Mouse (Mus musculus) midbrain, embryonic 16.5 days (tissue): ENCODE measurements around the gene Malrd1. TPM values are rescaled to one million over a fixed set of nuclear protein-coding genes. Genes with fewer than 3 reads are reported as not detected.

ENCODE experiments used
- ATAC-seq: fragments of 200-750 bp; cut with Nextera tagmentation; 2 replicates; pipeline ENCODE4 v1.8.0; 2017; ENCODE audit warnings: moderate TSS enrichment
- H3K27ac ChIP-seq: fragments of 300-500 bp; sonication (generic); 2 replicates; pipeline ENCODE4 v1.5.1; 2014; ENCODE audit warnings: mild to moderate bottlenecking, low read length, mixed read lengths
- H3K27me3 ChIP-seq: fragments of 300-500 bp; sonication (generic); 2 replicates; pipeline ENCODE4 v1.6.1; 2014; ENCODE audit warnings: low read depth, low read length, mixed read lengths; ENCODE audit not compliant: control insufficient read depth, insufficient read depth
- H3K36me3 ChIP-seq: fragments of 300-500 bp; sonication (generic); 2 replicates; pipeline ENCODE4 v1.6.1; 2014; ENCODE audit warnings: mild to moderate bottlenecking, low read length, moderate library complexity, mixed read lengths; ENCODE audit not compliant: control insufficient read depth, insufficient read depth
- H3K4me1 ChIP-seq: fragments of 300-500 bp; sonication (generic); 2 replicates; pipeline ENCODE4 v1.6.1; 2014; ENCODE audit warnings: mild to moderate bottlenecking, low read length, mixed read lengths; ENCODE audit not compliant: control insufficient read depth, insufficient read depth
- H3K4me2 ChIP-seq: fragments of 300-500 bp; sonication (generic); 2 replicates; pipeline ENCODE4 v1.6.1; 2014; ENCODE audit warnings: mild to moderate bottlenecking, low read length, mixed read lengths
- H3K4me3 ChIP-seq: fragments of 300-500 bp; sonication (generic); 2 replicates; pipeline ENCODE4 v1.5.1; 2014; ENCODE audit warnings: low read depth, mild to moderate bottlenecking, low read length, moderate library complexity, mixed read lengths
- H3K9ac ChIP-seq: fragments of 300-500 bp; sonication (generic); 2 replicates; pipeline ENCODE4 v1.6.1; 2014; ENCODE audit warnings: low read depth, low read length, mixed read lengths
- H3K9me3 ChIP-seq: fragments of 300-500 bp; sonication (generic); replicated peaks from 2 replicates; pipeline ENCODE4 v1.6.1; 2014; ENCODE audit warnings: mild to moderate bottlenecking, low read length, mixed read lengths; ENCODE audit not compliant: control insufficient read depth, poor library complexity, severe bottlenecking
- WGBS: fragments of 180-500 bp; shearing (Covaris S2); extraction: QIAGEN DNeasy Blood & Tissue Kit; methylation state at CpG from one replicate; pipeline ENCODE4 v1.1.7; 2014; 5-methylcytosine and 5-hydroxymethylcytosine counted together
- polyA plus RNA-seq: library from polyadenylated mRNA; unstranded; fragments of >200 nt; fragmentation: Nextera tagmentation; extraction: Ambion mirVana; gene quantifications from 2 replicates; pipeline ENCODE4 v1.2.1, GENCODE M21; 2015

Gene Malrd1
- polyA plus RNA-seq, 1 experiment from 2014 or later = 0.16 TPM

GRCm38 (mm10) chr2:15744979-15745688, 218.9 kb downstream of the Malrd1 start:
- WGBS = 83% methylated on average over 4 of the region's 4 CpGs
- ATAC-seq = no peak

GRCm38 (mm10) chr2:15784818-15785217, 258.5 kb downstream of the Malrd1 start:
- Histone ChIP-seq H3K36me3 (no peaks in the 10 kb centered on the region), H3K9me3 (no peaks in the 10 kb centered on the region), H3K27ac (no peak overlapping the region), H3K4me3 (no peak overlapping the region), H3K9ac (no peak overlapping the region), H3K4me2 (no peak overlapping the region), H3K27me3 (no peaks in the 10 kb centered on the region), H3K4me1 (no peaks in the 10 kb centered on the region)
- 89% methylated on average over 2 of the region's 2 CpGs for WGBS
- no peak for ATAC-seq

More at GRCm38 (mm10) chr2:15744979-15745688, 218.9 kb downstream of the Malrd1 start:
- no peak overlapping the region for H3K4me2 ChIP-seq
- no peaks in the 10 kb centered on the region for H3K27me3 ChIP-seq
- no peaks in the 10 kb centered on the region for H3K9me3 ChIP-seq
- H3K4me1 ChIP-seq = no peaks in the 10 kb centered on the region
- H3K9ac ChIP-seq = no peak overlapping the region
- H3K4me3 ChIP-seq = no peak overlapping the region
- no peak overlapping the region for H3K27ac ChIP-seq
- no peaks in the 10 kb centered on the region for H3K36me3 ChIP-seq

- Histone ChIP-seq H3K36me3 (no peaks in the 10 kb centered on the region), H3K4me2 (no peak overlapping the region), H3K9ac (no peak overlapping the region), H3K4me3 (no peak overlapping the region), H3K4me1 (no peaks in the 10 kb centered on the region), H3K27me3 (no peaks in the 10 kb centered on the region), H3K9me3 (no peaks in the 10 kb centered on the region), H3K27ac (no peak overlapping the region)
- WGBS = 46% methylated on average over 1 of the region's 1 CpGs
- no peak for ATAC-seq
These were observed 289.4 kb downstream of the Malrd1 start for GRCm38 (mm10) chr2:15815724-15816123.

GRCm38 (mm10) chr2:15869380-15869779, 343.1 kb downstream of the Malrd1 start:
- 32% methylated on average over 7 of the region's 7 CpGs for WGBS
- no peak for ATAC-seq
- H3K4me2 ChIP-seq = no peak overlapping the region

GRCm38 (mm10) chr2:15893418-15894120, 367.3 kb downstream of the Malrd1 start:
- Histone ChIP-seq H3K27ac (no peak overlapping the region), H3K4me3 (no peak overlapping the region), H3K9ac (no peak overlapping the region), H3K27me3 (no peaks in the 10 kb centered on the region), H3K4me2 (no peak overlapping the region), H3K36me3 (no peaks in the 10 kb centered on the region), H3K4me1 (no peaks in the 10 kb centered on the region), H3K9me3 (no peaks in the 10 kb centered on the region)
- ATAC-seq = no peak
- 85% methylated on average over 1 of the region's 1 CpGs for WGBS

More at GRCm38 (mm10) chr2:15869380-15869779, 343.1 kb downstream of the Malrd1 start:
- no peak overlapping the region for H3K4me3 ChIP-seq
- H3K36me3 ChIP-seq = no peaks in the 10 kb centered on the region
- H3K9me3 ChIP-seq = no peaks in the 10 kb centered on the region
- no peak overlapping the region for H3K9ac ChIP-seq
- H3K4me1 ChIP-seq = no peaks in the 10 kb centered on the region
- no peak overlapping the region for H3K27ac ChIP-seq
- H3K27me3 ChIP-seq = no peaks in the 10 kb centered on the region

GRCm38 (mm10) chr2:15925432-15925831, 399.2 kb downstream of the Malrd1 start:
- Histone ChIP-seq H3K9ac (no peak overlapping the region), H3K4me2 (no peak overlapping the region)
- 29% methylated on average over 3 of the region's 3 CpGs for WGBS

GRCm38 (mm10) chr2:15926041-15926440, 399.8 kb downstream of the Malrd1 start:
- H3K27ac ChIP-seq = no peak overlapping the region
- 0 out of 2 replicates have a peak, but pooled peaks cover 2% of the 10 kb centered on the region for H3K9me3 ChIP-seq
- no peak for ATAC-seq
- H3K9ac ChIP-seq = no peak overlapping the region
- H3K36me3 ChIP-seq = no peaks in the 10 kb centered on the region
- no peaks in the 10 kb centered on the region for H3K4me1 ChIP-seq
- WGBS = 36% methylated on average over 1 of the region's 1 CpGs
- no peak overlapping the region for H3K4me2 ChIP-seq
- no peaks in the 10 kb centered on the region for H3K27me3 ChIP-seq
- H3K4me3 ChIP-seq = no peak overlapping the region

More at GRCm38 (mm10) chr2:15925432-15925831, 399.2 kb downstream of the Malrd1 start:
- ATAC-seq = no peak
- Histone ChIP-seq H3K27me3 (no peaks in the 10 kb centered on the region), H3K9me3 (0 out of 2 replicates have a peak, but pooled peaks cover 2% of the 10 kb centered on the region), H3K4me1 (no peaks in the 10 kb centered on the region), H3K27ac (no peak overlapping the region), H3K36me3 (no peaks in the 10 kb centered on the region), H3K4me3 (no peak overlapping the region)

- Histone ChIP-seq H3K9me3 (no peaks in the 10 kb centered on the region), H3K27ac (no peak overlapping the region), H3K9ac (no peak overlapping the region), H3K27me3 (no peaks in the 10 kb centered on the region), H3K36me3 (no peaks in the 10 kb centered on the region), H3K4me1 (no peaks in the 10 kb centered on the region), H3K4me2 (no peak overlapping the region), H3K4me3 (no peak overlapping the region)
- WGBS = 52% methylated on average over 1 of the region's 1 CpGs
- peak; percentile 60; the same call in 1 of the 2 replicates for ATAC-seq
These were observed 405.2 kb downstream of the Malrd1 start for GRCm38 (mm10) chr2:15931479-15931878.

GRCm38 (mm10) chr2:15931924-15932323, 405.6 kb downstream of the Malrd1 start:
- no peak overlapping the region for H3K4me3 ChIP-seq
- H3K4me2 ChIP-seq = no peak overlapping the region
- H3K27ac ChIP-seq = no peak overlapping the region
- no peak overlapping the region for H3K9ac ChIP-seq
- no peaks in the 10 kb centered on the region for H3K27me3 ChIP-seq
- no peaks in the 10 kb centered on the region for H3K9me3 ChIP-seq
- H3K4me1 ChIP-seq = no peaks in the 10 kb centered on the region
- ATAC-seq = 0 out of 2 replicates have a peak, but pooled peaks have one; percentile 56
- no peaks in the 10 kb centered on the region for H3K36me3 ChIP-seq
